Mouse (Mus musculus) gastrocnemius, postnatal 36 days (tissue): ENCODE measurements around the gene Scpep1. TPM values are rescaled to one million over a fixed set of nuclear protein-coding genes. Genes with fewer than 3 reads are reported as not detected.
"Not testable (repeated sequence)": the region's sequence is repeated elsewhere in the genome, so short reads cannot be mapped to it uniquely, and the experiment has no call there.

ENCODE experiments used
- DNase-seq, 2 experiments: peaks; one replicate each; pipeline ENCODE4 v3.0.0; 2022
- intact Hi-C: fragments of 180-260 bp; cut with DNase I; formaldehyde crosslinking; loops from one replicate; pipeline ENCODE4 v1.15.1; 2025
- total RNA-seq, 2 experiments: library from RNA; stranded (reverse); gene quantifications; 2 replicates each; pipeline ENCODE4 v1.2.3; 2021

Scpep1 gene
- total RNA-seq, 2 experiments from 2014 or later = 8.4 to 9.0 TPM

DNA sequence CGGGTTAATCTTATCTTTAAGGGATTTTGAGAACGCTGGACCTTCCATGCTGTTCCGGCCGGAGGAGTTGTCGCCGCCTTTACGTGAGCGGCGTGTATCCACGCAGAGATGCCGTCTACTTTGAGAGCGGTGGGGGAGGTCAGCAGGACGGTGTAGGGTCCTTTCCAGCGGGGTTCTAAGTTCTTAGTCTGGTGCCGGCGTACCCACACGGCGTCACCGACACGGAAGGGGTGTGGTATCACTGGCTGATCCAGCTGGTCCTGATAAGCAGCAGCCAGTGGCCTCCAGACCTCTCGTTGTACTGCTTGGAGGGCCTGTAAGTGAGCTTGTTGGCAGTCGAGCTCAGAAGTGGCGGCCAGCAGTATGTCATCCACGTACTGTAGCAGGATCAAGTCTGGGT is 62.5 kb downstream of the Scpep1 start:
- intact Hi-C loops, DNase-seq: not testable (repeated sequence)

DNA sequence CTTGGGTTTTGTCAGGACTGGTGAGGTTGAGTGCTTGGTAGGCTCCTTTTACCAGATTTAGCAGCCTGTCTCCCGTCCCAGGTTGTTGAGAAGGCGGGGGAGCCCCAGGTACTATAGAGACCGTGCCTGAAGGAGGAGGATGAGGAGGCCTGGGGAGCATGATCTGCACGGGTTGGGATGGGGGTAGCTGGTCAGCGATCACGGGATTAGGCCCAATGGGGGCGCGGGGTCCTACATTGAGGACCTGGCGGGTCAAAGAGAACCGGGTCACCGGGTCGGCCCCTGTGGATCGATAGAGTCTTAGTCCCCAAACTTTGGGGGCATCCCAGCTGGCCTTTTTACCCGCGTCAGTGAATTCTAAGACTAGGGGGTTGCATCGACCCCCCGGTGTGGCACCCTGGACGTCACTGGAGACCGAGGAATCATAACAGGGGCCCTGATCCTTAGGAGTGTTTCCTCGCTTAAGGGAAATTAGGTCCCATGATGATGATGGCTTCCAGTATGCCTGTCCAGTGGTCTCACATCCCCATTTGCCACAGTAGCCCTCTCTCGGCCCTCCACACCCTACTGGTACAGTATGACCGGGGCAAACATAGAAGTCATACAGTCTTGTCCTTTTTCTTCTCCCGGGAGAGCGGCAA is 63.2 kb downstream of the Scpep1 start:
- intact Hi-C loops = not testable (repeated sequence)
- peak; percentile 54 to 76 for DNase-seq

DNA sequence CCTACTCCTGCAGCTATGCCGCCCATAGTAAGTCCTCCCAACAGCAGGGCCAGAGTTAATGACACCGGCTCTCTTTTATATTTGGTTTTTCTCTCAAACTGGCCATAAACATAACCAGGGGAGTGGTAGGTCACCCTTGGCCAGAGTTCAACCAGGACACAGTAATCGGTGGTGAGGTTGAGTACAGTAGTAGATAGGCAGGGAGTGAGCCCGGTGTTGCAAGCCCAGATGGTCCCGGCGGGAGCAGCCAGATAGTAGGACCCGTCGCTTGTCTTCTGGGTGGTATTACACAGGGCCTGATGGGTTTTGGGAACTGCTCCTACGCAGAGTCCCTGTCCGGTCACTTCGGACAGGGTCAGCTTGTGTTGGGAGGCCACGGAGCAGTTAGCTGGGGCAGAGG is 63.8 kb downstream of the Scpep1 start:
- intact Hi-C loops = not testable (repeated sequence)
- DNase-seq = peak in 1 of 2 experiments; percentile 36

DNA sequence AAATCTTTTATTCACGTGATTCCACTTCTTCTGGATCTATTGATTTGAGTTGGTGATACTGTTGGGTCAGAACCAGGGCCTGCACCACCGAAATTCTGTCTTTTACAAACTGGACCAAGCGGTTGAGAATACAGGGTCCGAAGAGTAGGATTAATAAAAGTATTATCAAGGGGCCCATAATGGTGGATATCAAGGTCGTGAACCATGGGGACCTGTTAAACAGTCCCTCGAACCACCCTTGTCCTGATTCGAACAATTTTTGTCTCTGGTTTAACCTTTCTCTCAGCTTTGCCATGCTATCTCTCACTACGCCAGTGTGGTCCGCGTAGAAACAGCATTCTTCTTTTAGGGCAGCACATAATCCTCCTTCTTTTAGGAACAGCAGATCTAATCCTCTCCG is 64.4 kb downstream of the Scpep1 start:
- DNase-seq, intact Hi-C loops: not testable (repeated sequence)

DNA sequence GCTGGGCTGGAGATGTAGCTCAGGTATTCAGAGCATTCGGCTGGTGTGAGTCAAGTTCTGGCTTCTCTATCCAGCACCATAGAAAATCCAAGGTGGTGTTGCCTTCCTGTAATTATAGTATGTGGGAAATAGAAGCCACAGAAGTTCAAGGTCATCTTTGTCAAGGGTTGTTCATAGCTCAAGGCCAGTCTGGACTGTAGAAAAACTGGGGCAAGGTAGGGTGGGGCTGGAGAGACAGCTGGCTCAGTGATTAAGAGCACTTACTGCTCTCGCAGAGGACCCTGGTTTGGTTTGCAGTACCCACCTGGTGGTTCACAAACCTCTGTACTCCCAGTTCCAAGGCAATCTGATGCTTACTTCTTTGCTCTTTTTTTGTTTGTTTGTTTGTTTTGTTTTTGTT is 66.3 kb downstream of the Scpep1 start:
- intact Hi-C loops = no loop called here

GRCm38 (mm10) chr11:88884376-88885065 is 70.7 kb downstream of the Scpep1 start:
- no peak for DNase-seq
- intact Hi-C loops = no loop called here

More for the DNA sequence above, 66.3 kb downstream of the Scpep1 start:
- DNase-seq = no peak

- intact Hi-C loops = no loop called here
- DNase-seq = no peak
These were observed 77.3 kb downstream of the Scpep1 start for GRCm38 (mm10) chr11:88878011-88878410.

Other genes starting within 250 kb of the Scpep1 start
- 100 to 1,000 TPM; 178 to 179 TPM for gene Msi2, start 237.0 kb downstream of the Scpep1 start, total RNA-seq
- gene Akap1, start 90.9 kb downstream of the Scpep1 start, total RNA-seq = 10 to 100 TPM; 57.0 to 75.1 TPM
- not detected for gene Elobl, start 11.5 kb upstream of the Scpep1 start, total RNA-seq
- gene Coil, start 14.8 kb upstream of the Scpep1 start, total RNA-seq = 1 to 10 TPM; 3.3 to 3.8 TPM
- gene Trim25, start 43.9 kb upstream of the Scpep1 start, total RNA-seq = 1 to 10 TPM; 7.7 to 8.5 TPM
- gene Dgke, start 111.4 kb upstream of the Scpep1 start, total RNA-seq = 1 to 10 TPM; 2.6 to 3.1 TPM
- gene Gm525, start 118.4 kb upstream of the Scpep1 start, total RNA-seq = not detected